Mouse (Mus musculus): ENCODE measurements around the gene Stx11. TPM values are rescaled to one million over a fixed set of nuclear protein-coding genes. Genes with fewer than 3 reads are reported as not detected.
A peak's percentile ranks its signal among the peaks of the same experiment; 100 is the strongest.

Gene Stx11
- polyA plus RNA-seq, 1 experiment from 2014 or later: 2.3 TPM

DNA sequence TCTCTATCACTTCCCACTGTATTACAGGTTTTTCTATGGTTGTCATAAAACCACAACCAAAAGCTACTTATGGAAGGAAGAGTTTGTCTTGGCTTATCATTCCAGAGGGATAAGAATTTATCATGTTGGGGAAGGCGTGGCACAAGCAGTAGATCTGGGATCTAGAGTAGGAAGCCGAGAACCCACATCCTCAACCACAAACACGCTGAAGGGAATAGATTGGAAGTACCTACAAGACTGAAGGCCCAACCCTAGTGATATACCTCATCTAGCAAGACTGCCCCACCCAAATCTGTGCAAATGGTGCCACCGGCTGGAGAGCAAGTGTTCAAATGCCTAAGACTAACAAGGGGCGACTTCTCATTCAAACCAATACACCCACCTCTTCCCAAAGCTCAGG, 28.5 kb downstream of the Stx11 start:
- Histone ChIP-seq H3K9me3 (ENCODE audit: low read length) (no peaks in the 10 kb centered on the region), H3K27me3 (ENCODE audit: insufficient read depth, low read length) (peaks cover 7% of the 10 kb centered on the region), H3K27ac (ENCODE audit: low read length) (no peak overlapping the region), H3K36me3 (ENCODE audit: insufficient read depth, low read length) (no peaks in the 10 kb centered on the region), H3K4me1 (ENCODE audit: insufficient read depth, low read length) (no peaks in the 10 kb centered on the region), H3K4me3 (ENCODE audit: low read length) (no peak overlapping the region), H3K9ac (replicated peaks; ENCODE audit: low read length) (no peak overlapping the region), H3K4me2 (replicated peaks; ENCODE audit: low read depth, low read length) (no peak overlapping the region)
- 91% methylated on average over 5 of the region's 5 CpGs for WGBS
- no peak for ATAC-seq (ENCODE audit: low FRiP score, low TSS enrichment)

GRCm38 (mm10) chr10:12931492-12932400, 32.4 kb downstream of the Stx11 start:
- ATAC-seq (ENCODE audit: low FRiP score, low TSS enrichment): 0 out of 2 replicates have a peak, but pooled peaks have one; percentile 23
- 63% methylated on average over 10 of the region's 10 CpGs for WGBS

DNA sequence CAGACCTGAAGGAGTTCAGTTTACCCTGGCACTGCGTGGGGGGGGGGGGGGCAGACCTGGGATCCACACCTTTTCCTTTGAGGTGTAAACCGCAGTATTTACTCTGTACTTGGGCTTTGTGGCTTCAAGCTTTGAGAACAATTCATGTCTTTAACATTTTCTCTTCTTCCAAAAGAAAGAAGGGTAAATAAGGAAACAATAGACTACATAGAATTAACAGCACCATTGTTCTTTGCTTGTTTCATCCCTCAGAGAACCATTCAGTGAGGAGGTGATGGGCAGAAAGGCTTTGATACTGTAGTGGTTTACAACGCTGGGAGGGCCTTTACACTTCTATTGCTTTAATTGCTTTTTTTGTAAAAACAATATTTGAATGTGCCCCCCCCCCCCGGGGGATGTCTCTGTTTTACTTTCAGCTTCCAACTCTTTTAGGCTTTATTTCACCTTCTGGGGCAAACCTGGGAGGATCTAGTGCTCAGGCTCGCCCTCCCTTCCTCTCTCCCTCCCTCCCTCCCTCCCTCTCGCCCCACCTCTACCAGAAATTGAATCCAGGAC, 33.7 kb downstream of the Stx11 start:
- no peak overlapping the region for H3K4me2 ChIP-seq (replicated peaks; ENCODE audit: low read depth, low read length)
- H3K9me3 ChIP-seq (ENCODE audit: low read length): no peaks in the 10 kb centered on the region
- H3K9ac ChIP-seq (replicated peaks; ENCODE audit: low read length): no peak overlapping the region
- no peak for ATAC-seq (ENCODE audit: low FRiP score, low TSS enrichment)
- H3K27ac ChIP-seq (ENCODE audit: low read length): no peak overlapping the region
- WGBS: 31% methylated on average over 6 of the region's 6 CpGs
- no peaks in the 10 kb centered on the region for H3K27me3 ChIP-seq (ENCODE audit: insufficient read depth, low read length)
- H3K4me1 ChIP-seq (ENCODE audit: insufficient read depth, low read length): no peaks in the 10 kb centered on the region
- H3K4me3 ChIP-seq (ENCODE audit: low read length): no peak overlapping the region
- no peaks in the 10 kb centered on the region for H3K36me3 ChIP-seq (ENCODE audit: insufficient read depth, low read length)

More at GRCm38 (mm10) chr10:12931492-12932400, 32.4 kb downstream of the Stx11 start:
- Histone ChIP-seq H3K9ac (replicated peaks; ENCODE audit: low read length) (no peak overlapping the region), H3K27ac (ENCODE audit: low read length) (no peak overlapping the region), H3K4me2 (replicated peaks; ENCODE audit: low read depth, low read length) (no peak overlapping the region), H3K27me3 (ENCODE audit: insufficient read depth, low read length) (no peaks in the 10 kb centered on the region), H3K36me3 (ENCODE audit: insufficient read depth, low read length) (no peaks in the 10 kb centered on the region), H3K4me3 (ENCODE audit: low read length) (no peak overlapping the region), H3K9me3 (ENCODE audit: low read length) (no peaks in the 10 kb centered on the region), H3K4me1 (ENCODE audit: insufficient read depth, low read length) (no peaks in the 10 kb centered on the region)

GRCm38 (mm10) chr10:12929857-12930174, 34.3 kb downstream of the Stx11 start:
- 57% methylated on average over 6 of the region's 6 CpGs for WGBS
- Histone ChIP-seq H3K9ac (replicated peaks; ENCODE audit: low read length) (no peak overlapping the region), H3K4me2 (replicated peaks; ENCODE audit: low read depth, low read length) (no peak overlapping the region)

GRCm38 (mm10) chr10:12929149-12929856, 34.8 kb downstream of the Stx11 start:
- no peaks in the 10 kb centered on the region for H3K36me3 ChIP-seq (ENCODE audit: insufficient read depth, low read length)
- no peak for ATAC-seq (ENCODE audit: low FRiP score, low TSS enrichment)
- no peaks in the 10 kb centered on the region for H3K4me1 ChIP-seq (ENCODE audit: insufficient read depth, low read length)
- H3K9me3 ChIP-seq (ENCODE audit: low read length): no peaks in the 10 kb centered on the region
- no peak overlapping the region for H3K9ac ChIP-seq (replicated peaks; ENCODE audit: low read length)
- no peak overlapping the region for H3K4me2 ChIP-seq (replicated peaks; ENCODE audit: low read depth, low read length)
- no peak overlapping the region for H3K27ac ChIP-seq (ENCODE audit: low read length)
- 83% methylated on average over 7 of the region's 7 CpGs for WGBS
- H3K27me3 ChIP-seq (ENCODE audit: insufficient read depth, low read length): no peaks in the 10 kb centered on the region
- H3K4me3 ChIP-seq (ENCODE audit: low read length): no peak overlapping the region

More at GRCm38 (mm10) chr10:12929857-12930174, 34.3 kb downstream of the Stx11 start:
- H3K4me1 ChIP-seq (ENCODE audit: insufficient read depth, low read length): no peaks in the 10 kb centered on the region
- no peaks in the 10 kb centered on the region for H3K27me3 ChIP-seq (ENCODE audit: insufficient read depth, low read length)
- no peaks in the 10 kb centered on the region for H3K9me3 ChIP-seq (ENCODE audit: low read length)
- no peak overlapping the region for H3K4me3 ChIP-seq (ENCODE audit: low read length)
- no peaks in the 10 kb centered on the region for H3K36me3 ChIP-seq (ENCODE audit: insufficient read depth, low read length)
- ATAC-seq (ENCODE audit: low FRiP score, low TSS enrichment): no peak
- no peak overlapping the region for H3K27ac ChIP-seq (ENCODE audit: low read length)

- Histone ChIP-seq H3K4me1 (ENCODE audit: insufficient read depth, low read length) (peaks cover 5% of the 10 kb centered on the region), H3K9ac (replicated peaks; ENCODE audit: low read length) (no peak overlapping the region), H3K27ac (ENCODE audit: low read length) (no peak overlapping the region), H3K4me2 (replicated peaks; ENCODE audit: low read depth, low read length) (no peak overlapping the region), H3K4me3 (ENCODE audit: low read length) (no peak overlapping the region), H3K36me3 (ENCODE audit: insufficient read depth, low read length) (no peaks in the 10 kb centered on the region), H3K9me3 (ENCODE audit: low read length) (no peaks in the 10 kb centered on the region), H3K27me3 (ENCODE audit: insufficient read depth, low read length) (no peaks in the 10 kb centered on the region)
- ATAC-seq (ENCODE audit: low FRiP score, low TSS enrichment): no peak
- 76% methylated on average over 6 of the region's 6 CpGs for WGBS
Measured at GRCm38 (mm10) chr10:12928193-12928592, 35.9 kb downstream of the Stx11 start.

GRCm38 (mm10) chr10:12922574-12923353, 41.3 kb downstream of the Stx11 start:
- peak overlapping the region; percentile 70 for H3K4me2 ChIP-seq (replicated peaks; ENCODE audit: low read depth, low read length)
- peak; percentile 94 for ATAC-seq (ENCODE audit: low FRiP score, low TSS enrichment)
- no peaks in the 10 kb centered on the region for H3K9me3 ChIP-seq (ENCODE audit: low read length)
- no peaks in the 10 kb centered on the region for H3K36me3 ChIP-seq (ENCODE audit: insufficient read depth, low read length)
- peaks cover 8% of the 10 kb centered on the region for H3K4me1 ChIP-seq (ENCODE audit: insufficient read depth, low read length)
- H3K9ac ChIP-seq (replicated peaks; ENCODE audit: low read length): peak overlapping the region; percentile 79
- no peaks in the 10 kb centered on the region for H3K27me3 ChIP-seq (ENCODE audit: insufficient read depth, low read length)
- H3K27ac ChIP-seq (ENCODE audit: low read length): peak overlapping the region; percentile 91
- H3K4me3 ChIP-seq (ENCODE audit: low read length): peak overlapping the region; percentile 75
- under 1% methylated on average over 55 of the region's 55 CpGs for WGBS

DNA sequence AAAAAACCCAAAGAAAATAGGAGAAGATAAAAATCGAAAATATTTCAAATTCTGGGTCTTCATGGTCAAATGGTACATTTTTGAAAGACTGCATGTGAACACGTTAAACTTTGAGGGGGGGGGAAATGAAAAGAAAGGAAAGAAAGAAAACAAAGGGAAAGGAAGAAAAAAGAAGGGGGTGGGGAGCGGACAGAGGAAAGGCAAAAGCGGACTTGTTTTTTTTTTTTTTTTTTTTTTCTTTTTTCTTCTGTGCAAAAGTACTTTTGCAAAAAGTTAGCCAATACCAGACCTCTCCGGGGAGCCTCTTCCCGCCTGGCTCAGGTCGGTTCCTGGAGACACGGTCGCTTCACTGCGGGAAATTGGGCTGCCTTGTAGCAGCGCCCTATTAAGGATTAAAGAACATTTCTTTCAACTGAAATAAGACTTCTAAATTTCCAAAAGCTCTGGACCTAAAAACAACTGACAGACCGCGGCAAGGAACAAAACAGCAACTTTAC, 42.0 kb downstream of the Stx11 start:
- peak overlapping the region; percentile 75 for H3K4me3 ChIP-seq (ENCODE audit: low read length)
- H3K9ac ChIP-seq (replicated peaks; ENCODE audit: low read length): peak overlapping the region; percentile 79
- peak; percentile 41 for ATAC-seq (ENCODE audit: low FRiP score, low TSS enrichment)
- 4% methylated on average over 13 of the region's 13 CpGs for WGBS
- no peaks in the 10 kb centered on the region for H3K36me3 ChIP-seq (ENCODE audit: insufficient read depth, low read length)
- H3K27me3 ChIP-seq (ENCODE audit: insufficient read depth, low read length): no peaks in the 10 kb centered on the region
- H3K4me2 ChIP-seq (replicated peaks; ENCODE audit: low read depth, low read length): peak overlapping the region; percentile 70
- peak overlapping the region; percentile 91 for H3K27ac ChIP-seq (ENCODE audit: low read length)
- H3K9me3 ChIP-seq (ENCODE audit: low read length): no peaks in the 10 kb centered on the region
- peaks cover 8% of the 10 kb centered on the region for H3K4me1 ChIP-seq (ENCODE audit: insufficient read depth, low read length)

GRCm38 (mm10) chr10:12921551-12922040, 42.5 kb downstream of the Stx11 start:
- H3K27me3 ChIP-seq (ENCODE audit: insufficient read depth, low read length): no peaks in the 10 kb centered on the region
- H3K9ac ChIP-seq (replicated peaks; ENCODE audit: low read length): no peak overlapping the region; the same call in 1 of the 2 replicates
- peak overlapping the region; percentile 70 for H3K4me2 ChIP-seq (replicated peaks; ENCODE audit: low read depth, low read length)
- H3K4me1 ChIP-seq (ENCODE audit: insufficient read depth, low read length): peaks cover 8% of the 10 kb centered on the region
- WGBS: 40% methylated on average over 11 of the region's 11 CpGs
- H3K36me3 ChIP-seq (ENCODE audit: insufficient read depth, low read length): no peaks in the 10 kb centered on the region
- no peak overlapping the region for H3K27ac ChIP-seq (ENCODE audit: low read length)
- no peak for ATAC-seq (ENCODE audit: low FRiP score, low TSS enrichment)
- H3K4me3 ChIP-seq (ENCODE audit: low read length): peak overlapping the region; percentile 75
- H3K9me3 ChIP-seq (ENCODE audit: low read length): no peaks in the 10 kb centered on the region
